Mouse (Mus musculus): ENCODE results near the gene Abhd14a.

GRCm38 (mm10) chr9:106485076-106485475, 37.6 kb upstream of the Abhd14a start:
- TF ChIP-seq CTCF (IDR thresholded peaks at IDR 0.05): no peak
- TF ChIP-seq POLR2A (IDR thresholded peaks at IDR 0.05; ENCODE audit: insufficient read depth, low read depth, low read length): no peak
- TF ChIP-seq EP300 (IDR thresholded peaks at IDR 0.05; ENCODE audit: insufficient read depth, low read depth, low read length): no peak
